Mouse (Mus musculus) neural tube, embryonic 11.5 days (tissue): ENCODE measurements around the gene Nxnl1. TPM values are rescaled to one million over a fixed set of nuclear protein-coding genes. Genes with fewer than 3 reads are reported as not detected.

Experiments
- ATAC-seq: fragments of 200-750 bp; cut with Nextera tagmentation; 2 replicates; pipeline ENCODE4 v1.8.0; 2017; ENCODE audit warnings: moderate number of reproducible peaks, mild to moderate bottlenecking, moderate TSS enrichment, moderate library complexity; ENCODE audit not compliant: insufficient read depth, low FRiP score, low TSS enrichment
- DNase-seq: peaks from one replicate; pipeline ENCODE4 v3.0.0-alpha.2; 2015; ENCODE audit warnings: low spot score
- H3K27ac ChIP-seq: fragments of 300-500 bp; sonication (generic); 2 replicates; pipeline ENCODE4 v1.5.1; 2014; ENCODE audit warnings: low read depth, mild to moderate bottlenecking, low read length
- H3K27me3 ChIP-seq: fragments of 300-500 bp; sonication (generic); 2 replicates; pipeline ENCODE4 v1.6.1; 2014; ENCODE audit warnings: mild to moderate bottlenecking, low read length, mixed read lengths; ENCODE audit not compliant: control insufficient read depth, insufficient read depth
- H3K36me3 ChIP-seq: fragments of 300-500 bp; sonication (generic); 2 replicates; pipeline ENCODE4 v1.6.1; 2014; ENCODE audit warnings: mild to moderate bottlenecking, low read length, moderate library complexity, mixed read lengths; ENCODE audit not compliant: control insufficient read depth, insufficient read depth
- H3K4me1 ChIP-seq: fragments of 300-500 bp; sonication (generic); 2 replicates; pipeline ENCODE4 v1.6.1; 2014; ENCODE audit warnings: low read length, mixed read lengths; ENCODE audit not compliant: control insufficient read depth, insufficient read depth
- H3K4me2 ChIP-seq: fragments of 300-500 bp; sonication (generic); 2 replicates; pipeline ENCODE4 v1.6.1; 2014; ENCODE audit warnings: low read depth, mild to moderate bottlenecking, moderate library complexity
- H3K4me3 ChIP-seq: fragments of 300-500 bp; sonication (generic); 2 replicates; pipeline ENCODE4 v1.5.1; 2014; ENCODE audit warnings: low read depth, low read length
- H3K9ac ChIP-seq: fragments of 300-500 bp; sonication (generic); 2 replicates; pipeline ENCODE4 v1.6.1; 2014; ENCODE audit warnings: mild to moderate bottlenecking, low read length
- H3K9me3 ChIP-seq: fragments of 300-500 bp; sonication (generic); 2 replicates; pipeline ENCODE4 v1.6.1; 2016; ENCODE audit warnings: low read length; ENCODE audit not compliant: control insufficient read depth
- WGBS: fragments of 180-500 bp; shearing (Covaris S2); extraction: QIAGEN DNeasy Blood & Tissue Kit; methylation state at CpG from one replicate; pipeline ENCODE4 v1.1.7; 2014; 5-methylcytosine and 5-hydroxymethylcytosine counted together
- polyA plus RNA-seq: library from polyadenylated mRNA; unstranded; fragments of >200 nt; fragmentation: Nextera tagmentation; extraction: Ambion mirVana; gene quantifications from 2 replicates; pipeline ENCODE4 v1.2.1, GENCODE M21; 2014

Nxnl1 gene
- polyA plus RNA-seq, 1 experiment from 2014 or later, result not detected

- no peaks in the 10 kb centered on the region for H3K36me3 ChIP-seq
- H3K27me3 ChIP-seq, result peaks cover 35% of the 10 kb centered on the region
- no peak overlapping the region for H3K4me3 ChIP-seq
- DNase-seq, result no peak
- H3K9ac ChIP-seq, result no peak overlapping the region
- no peak for ATAC-seq
- no peak overlapping the region for H3K27ac ChIP-seq
- WGBS, result 90% methylated on average over 2 of the region's 2 CpGs
- H3K9me3 ChIP-seq, result no peaks in the 10 kb centered on the region
- peaks cover 4% of the 10 kb centered on the region; the same call in 1 of the 2 replicates for H3K4me1 ChIP-seq
- H3K4me2 ChIP-seq, result no peak overlapping the region
Observed at GRCm38 (mm10) chr8:71554644-71555043, 11.8 kb downstream of the Nxnl1 start.

- H3K4me3 ChIP-seq, result no peak overlapping the region
- ATAC-seq (no peak), DNase-seq (no peak)
- H3K9me3 ChIP-seq, result no peaks in the 10 kb centered on the region
- no peak overlapping the region for H3K9ac ChIP-seq
- peaks cover 4% of the 10 kb centered on the region; the same call in 1 of the 2 replicates for H3K4me1 ChIP-seq
- H3K4me2 ChIP-seq, result no peak overlapping the region
- WGBS, result 73% methylated on average over 6 of the region's 6 CpGs
- H3K27me3 ChIP-seq, result peaks cover 29% of the 10 kb centered on the region
- no peaks in the 10 kb centered on the region for H3K36me3 ChIP-seq
- H3K27ac ChIP-seq, result no peak overlapping the region
Observed at GRCm38 (mm10) chr8:71554001-71554400, 12.4 kb downstream of the Nxnl1 start.

GRCm38 (mm10) chr8:71552770-71553169, 13.6 kb downstream of the Nxnl1 start:
- 61% methylated on average over 6 of the region's 6 CpGs for WGBS
- no peak for ATAC-seq
- Histone ChIP-seq H3K4me3 (no peak overlapping the region), H3K36me3 (peaks cover 2% of the 10 kb centered on the region; the same call in 1 of the 2 replicates), H3K9me3 (no peaks in the 10 kb centered on the region), H3K27me3 (peaks cover 17% of the 10 kb centered on the region), H3K27ac (no peak overlapping the region), H3K4me2 (no peak overlapping the region), H3K9ac (no peak overlapping the region), H3K4me1 (no peaks in the 10 kb centered on the region)
- DNase-seq, result no peak

- Histone ChIP-seq H3K27me3 (peaks cover 3% of the 10 kb centered on the region; the same call in 1 of the 2 replicates), H3K4me1 (no peaks in the 10 kb centered on the region), H3K9ac (no peak overlapping the region), H3K9me3 (no peaks in the 10 kb centered on the region), H3K27ac (no peak overlapping the region), H3K36me3 (peaks cover 4% of the 10 kb centered on the region), H3K4me3 (no peak overlapping the region), H3K4me2 (no peak overlapping the region)
- no peak for DNase-seq
- ATAC-seq, result no peak
- 63% methylated on average over 7 of the region's 7 CpGs for WGBS
Observed at GRCm38 (mm10) chr8:71550754-71551153, 15.6 kb downstream of the Nxnl1 start.

- H3K4me1 ChIP-seq, result peaks cover 5% of the 10 kb centered on the region; the same call in 1 of the 2 replicates
- no peaks in the 10 kb centered on the region for H3K9me3 ChIP-seq
- no peak overlapping the region for H3K9ac ChIP-seq
- ATAC-seq (no peak), DNase-seq (no peak)
- 88% methylated on average over 7 of the region's 7 CpGs for WGBS
- H3K27me3 ChIP-seq, result no peaks in the 10 kb centered on the region
- H3K4me3 ChIP-seq, result no peak overlapping the region
- H3K4me2 ChIP-seq, result no peak overlapping the region
- H3K27ac ChIP-seq, result no peak overlapping the region
- peaks cover 5% of the 10 kb centered on the region for H3K36me3 ChIP-seq
Observed at GRCm38 (mm10) chr8:71547590-71547989, 18.8 kb downstream of the Nxnl1 start.

GRCm38 (mm10) chr8:71545053-71545452, 21.3 kb downstream of the Nxnl1 start:
- 93% methylated on average over 11 of the region's 11 CpGs for WGBS
- H3K9ac ChIP-seq, result no peak overlapping the region

GRCm38 (mm10) chr8:71543755-71544154, 22.6 kb downstream of the Nxnl1 start:
- H3K4me2 ChIP-seq, result peak overlapping the region; percentile 81
- no peaks in the 10 kb centered on the region for H3K9me3 ChIP-seq
- 92% methylated on average over 9 of the region's 9 CpGs for WGBS
- peaks cover 5% of the 10 kb centered on the region; the same call in 1 of the 2 replicates for H3K4me1 ChIP-seq
- DNase-seq (no peak), ATAC-seq (peak; percentile 1; the same call in 1 of the 2 replicates)
- no peak overlapping the region for H3K9ac ChIP-seq
- peaks cover 5% of the 10 kb centered on the region for H3K36me3 ChIP-seq
- H3K4me3 ChIP-seq, result no peak overlapping the region
- H3K27ac ChIP-seq, result no peak overlapping the region
- H3K27me3 ChIP-seq, result no peaks in the 10 kb centered on the region

More at GRCm38 (mm10) chr8:71545053-71545452, 21.3 kb downstream of the Nxnl1 start:
- Histone ChIP-seq H3K4me3 (no peak overlapping the region), H3K4me2 (no peak overlapping the region), H3K27me3 (no peaks in the 10 kb centered on the region), H3K36me3 (peaks cover 5% of the 10 kb centered on the region), H3K27ac (no peak overlapping the region), H3K4me1 (peaks cover 5% of the 10 kb centered on the region; the same call in 1 of the 2 replicates), H3K9me3 (no peaks in the 10 kb centered on the region)
- ATAC-seq, result no peak
- no peak for DNase-seq

- H3K27ac ChIP-seq, result no peak within 1 kb of the TSS
- under 1% methylated on average over 51 of the region's 55 CpGs for WGBS
- ATAC-seq, result peak; percentile 91
Observed at GRCm38 (mm10) chr8:71542632-71543343, 23.6 kb downstream of the Nxnl1 start, which contains the start of gene Mvb12a. Gene Mvb12a, plus strand, starts transcription at chr8:71542922.

More at GRCm38 (mm10) chr8:71542632-71543343, 23.6 kb downstream of the Nxnl1 start, which contains the start of gene Mvb12a:
- Histone ChIP-seq H3K4me2 (peak within 1 kb of the TSS; percentile 81), H3K4me1 (peaks cover 5% of the 10 kb centered on the region; the same call in 1 of the 2 replicates), H3K9ac (peak within 1 kb of the TSS; percentile 69), H3K4me3 (peak within 1 kb of the TSS; percentile 78), H3K9me3 (no peaks in the 10 kb centered on the region), H3K36me3 (peaks cover 3% of the 10 kb centered on the region; the same call in 1 of the 2 replicates), H3K27me3 (no peaks in the 10 kb centered on the region; the same call in 1 of the 2 replicates)
- peak; percentile 95 for DNase-seq
